Mouse (Mus musculus): Measurements from ENCODE around the gene Tbx4. TPM values are rescaled to one million over a fixed set of nuclear protein-coding genes. Genes with fewer than 3 reads are reported as not detected.

The Tbx4 gene
- polyA plus RNA-seq, 1 experiment from 2014 or later = 0.24 TPM

GRCm38 (mm10) chr11:85886429-85886785 is 185 bp downstream of the Tbx4 start:
- Histone ChIP-seq H3K36me3 (ENCODE audit: control insufficient read depth, insufficient read depth, low read length) (no peaks in the 10 kb centered on the region; the same call in 1 of the 2 replicates), H3K9ac (ENCODE audit: low read length) (no peak overlapping the region), H3K4me1 (ENCODE audit: control insufficient read depth, insufficient read depth, low read length) (no peaks in the 10 kb centered on the region), H3K4me2 (ENCODE audit: low read depth) (no peak overlapping the region), H3K4me3 (ENCODE audit: low read depth, low read length) (no peak overlapping the region), H3K27ac (ENCODE audit: low read depth, low read length) (no peak overlapping the region), H3K27me3 (ENCODE audit: control insufficient read depth, insufficient read depth, low read length) (peaks cover 59% of the 10 kb centered on the region), H3K9me3 (ENCODE audit: control insufficient read depth, low read length) (no peaks in the 10 kb centered on the region)
- ATAC-seq (ENCODE audit: insufficient read depth, low FRiP score, low TSS enrichment) (no peak), DNase-seq (ENCODE audit: low spot score) (peak; percentile 25)
- WGBS = 1% methylated on average over 22 of the region's 22 CpGs

- Histone ChIP-seq H3K4me2 (ENCODE audit: low read depth) (no peak overlapping the region), H3K9ac (ENCODE audit: low read length) (no peak overlapping the region), H3K27me3 (ENCODE audit: control insufficient read depth, insufficient read depth, low read length) (peaks cover 68% of the 10 kb centered on the region), H3K4me3 (ENCODE audit: low read depth, low read length) (no peak overlapping the region), H3K27ac (ENCODE audit: low read depth, low read length) (no peak overlapping the region), H3K4me1 (ENCODE audit: control insufficient read depth, insufficient read depth, low read length) (no peaks in the 10 kb centered on the region), H3K36me3 (ENCODE audit: control insufficient read depth, insufficient read depth, low read length) (no peaks in the 10 kb centered on the region; the same call in 1 of the 2 replicates), H3K9me3 (ENCODE audit: control insufficient read depth, low read length) (no peaks in the 10 kb centered on the region)
- DNase-seq (ENCODE audit: low spot score) = no peak
- ATAC-seq (ENCODE audit: insufficient read depth, low FRiP score, low TSS enrichment) = no peak
- WGBS = 22% methylated on average over 6 of the region's 6 CpGs
These were observed 1.1 kb downstream of the Tbx4 start for GRCm38 (mm10) chr11:85887273-85887672.

- Histone ChIP-seq H3K27me3 (ENCODE audit: control insufficient read depth, insufficient read depth, low read length) (peaks cover 74% of the 10 kb centered on the region), H3K9ac (ENCODE audit: low read length) (no peak overlapping the region), H3K27ac (ENCODE audit: low read depth, low read length) (no peak overlapping the region), H3K36me3 (ENCODE audit: control insufficient read depth, insufficient read depth, low read length) (no peaks in the 10 kb centered on the region; the same call in 1 of the 2 replicates), H3K4me1 (ENCODE audit: control insufficient read depth, insufficient read depth, low read length) (no peaks in the 10 kb centered on the region), H3K9me3 (ENCODE audit: control insufficient read depth, low read length) (no peaks in the 10 kb centered on the region), H3K4me2 (ENCODE audit: low read depth) (no peak overlapping the region), H3K4me3 (ENCODE audit: low read depth, low read length) (no peak overlapping the region)
- ATAC-seq (ENCODE audit: insufficient read depth, low FRiP score, low TSS enrichment) (no peak), DNase-seq (ENCODE audit: low spot score) (no peak)
- 2% methylated on average over 17 of the region's 17 CpGs for WGBS
These were observed 1.7 kb downstream of the Tbx4 start for GRCm38 (mm10) chr11:85887801-85888450.

GRCm38 (mm10) chr11:85888451-85888961 is 2.3 kb downstream of the Tbx4 start:
- ATAC-seq (ENCODE audit: insufficient read depth, low FRiP score, low TSS enrichment) (no peak), DNase-seq (ENCODE audit: low spot score) (peak; percentile 70)
- H3K4me1 ChIP-seq (ENCODE audit: control insufficient read depth, insufficient read depth, low read length) = no peaks in the 10 kb centered on the region
- peaks cover 79% of the 10 kb centered on the region for H3K27me3 ChIP-seq (ENCODE audit: control insufficient read depth, insufficient read depth, low read length)
- no peak overlapping the region for H3K9ac ChIP-seq (ENCODE audit: low read length)
- H3K4me2 ChIP-seq (ENCODE audit: low read depth) = no peak overlapping the region
- H3K9me3 ChIP-seq (ENCODE audit: control insufficient read depth, low read length) = no peaks in the 10 kb centered on the region
- WGBS = under 1% methylated on average over 26 of the region's 26 CpGs
- H3K27ac ChIP-seq (ENCODE audit: low read depth, low read length) = no peak overlapping the region
- H3K4me3 ChIP-seq (ENCODE audit: low read depth, low read length) = no peak overlapping the region
- no peaks in the 10 kb centered on the region; the same call in 1 of the 2 replicates for H3K36me3 ChIP-seq (ENCODE audit: control insufficient read depth, insufficient read depth, low read length)

GRCm38 (mm10) chr11:85889056-85889729 is 3.0 kb downstream of the Tbx4 start:
- Histone ChIP-seq H3K9ac (ENCODE audit: low read length) (no peak overlapping the region), H3K27me3 (ENCODE audit: control insufficient read depth, insufficient read depth, low read length) (peaks cover 86% of the 10 kb centered on the region), H3K4me3 (ENCODE audit: low read depth, low read length) (no peak overlapping the region), H3K4me1 (ENCODE audit: control insufficient read depth, insufficient read depth, low read length) (no peaks in the 10 kb centered on the region), H3K9me3 (ENCODE audit: control insufficient read depth, low read length) (no peaks in the 10 kb centered on the region), H3K27ac (ENCODE audit: low read depth, low read length) (no peak overlapping the region), H3K4me2 (ENCODE audit: low read depth) (no peak overlapping the region), H3K36me3 (ENCODE audit: control insufficient read depth, insufficient read depth, low read length) (no peaks in the 10 kb centered on the region; the same call in 1 of the 2 replicates)
- ATAC-seq (ENCODE audit: insufficient read depth, low FRiP score, low TSS enrichment) (no peak), DNase-seq (ENCODE audit: low spot score) (peak; percentile 31)
- 9% methylated on average over 8 of the region's 8 CpGs for WGBS

- DNase-seq (ENCODE audit: low spot score) (peak; percentile 44), ATAC-seq (ENCODE audit: insufficient read depth, low FRiP score, low TSS enrichment) (no peak)
- no peak overlapping the region for H3K9ac ChIP-seq (ENCODE audit: low read length)
- no peak overlapping the region for H3K4me2 ChIP-seq (ENCODE audit: low read depth)
- H3K9me3 ChIP-seq (ENCODE audit: control insufficient read depth, low read length) = no peaks in the 10 kb centered on the region
- H3K36me3 ChIP-seq (ENCODE audit: control insufficient read depth, insufficient read depth, low read length) = no peaks in the 10 kb centered on the region; the same call in 1 of the 2 replicates
- no peak overlapping the region for H3K4me3 ChIP-seq (ENCODE audit: low read depth, low read length)
- H3K27me3 ChIP-seq (ENCODE audit: control insufficient read depth, insufficient read depth, low read length) = peaks cover 94% of the 10 kb centered on the region
- WGBS = 1% methylated on average over 47 of the region's 47 CpGs
- H3K4me1 ChIP-seq (ENCODE audit: control insufficient read depth, insufficient read depth, low read length) = peaks cover 3% of the 10 kb centered on the region; the same call in 1 of the 2 replicates
- no peak overlapping the region for H3K27ac ChIP-seq (ENCODE audit: low read depth, low read length)
These were observed 3.7 kb downstream of the Tbx4 start for GRCm38 (mm10) chr11:85889730-85890562.

- ATAC-seq (ENCODE audit: insufficient read depth, low FRiP score, low TSS enrichment) = no peak
These were observed 4.3 kb downstream of the Tbx4 start for GRCm38 (mm10) chr11:85890563-85890845.

GRCm38 (mm10) chr11:85891010-85891691 is 4.9 kb downstream of the Tbx4 start:
- no peak overlapping the region for H3K9ac ChIP-seq (ENCODE audit: low read length)
- H3K9me3 ChIP-seq (ENCODE audit: control insufficient read depth, low read length) = no peaks in the 10 kb centered on the region
- H3K36me3 ChIP-seq (ENCODE audit: control insufficient read depth, insufficient read depth, low read length) = no peaks in the 10 kb centered on the region; the same call in 1 of the 2 replicates
- no peak for DNase-seq (ENCODE audit: low spot score)
- H3K4me1 ChIP-seq (ENCODE audit: control insufficient read depth, insufficient read depth, low read length) = peaks cover 5% of the 10 kb centered on the region; the same call in 1 of the 2 replicates
- no peak for ATAC-seq (ENCODE audit: insufficient read depth, low FRiP score, low TSS enrichment)
- H3K27ac ChIP-seq (ENCODE audit: low read depth, low read length) = no peak overlapping the region
- no peak overlapping the region for H3K4me3 ChIP-seq (ENCODE audit: low read depth, low read length)
- 0% methylated on average over 12 of the region's 13 CpGs for WGBS
- peaks cover 94% of the 10 kb centered on the region for H3K27me3 ChIP-seq (ENCODE audit: control insufficient read depth, insufficient read depth, low read length)
- H3K4me2 ChIP-seq (ENCODE audit: low read depth) = no peak overlapping the region

More at GRCm38 (mm10) chr11:85890563-85890845, 4.3 kb downstream of the Tbx4 start:
- Histone ChIP-seq H3K36me3 (ENCODE audit: control insufficient read depth, insufficient read depth, low read length) (no peaks in the 10 kb centered on the region; the same call in 1 of the 2 replicates), H3K9ac (ENCODE audit: low read length) (no peak overlapping the region), H3K4me3 (ENCODE audit: low read depth, low read length) (no peak overlapping the region), H3K4me2 (ENCODE audit: low read depth) (no peak overlapping the region), H3K27ac (ENCODE audit: low read depth, low read length) (no peak overlapping the region), H3K9me3 (ENCODE audit: control insufficient read depth, low read length) (no peaks in the 10 kb centered on the region), H3K4me1 (ENCODE audit: control insufficient read depth, insufficient read depth, low read length) (peaks cover 5% of the 10 kb centered on the region; the same call in 1 of the 2 replicates), H3K27me3 (ENCODE audit: control insufficient read depth, insufficient read depth, low read length) (peaks cover 94% of the 10 kb centered on the region)
- DNase-seq (ENCODE audit: low spot score) = peak; percentile 45
- WGBS = under 1% methylated on average over 13 of the region's 13 CpGs

All from neural tube, embryonic 11.5 days (tissue).